Mouse (Mus musculus) stomach, postnatal 0 days (tissue): ENCODE results near the gene Shroom3. TPM values are rescaled to one million over a fixed set of nuclear protein-coding genes. Genes with fewer than 3 reads are reported as not detected.
"Not testable (repeated sequence)": the region's sequence is repeated elsewhere in the genome, so short reads cannot be mapped to it uniquely, and the experiment has no call there.

ENCODE experiments used
- ATAC-seq: fragments of 200-750 bp; cut with Nextera tagmentation; 2 replicates; pipeline ENCODE4 v1.8.0; 2017; ENCODE audit not compliant: low FRiP score, low TSS enrichment
- DNase-seq: peaks from one replicate; pipeline ENCODE4 v3.0.0-alpha.2; 2016; ENCODE audit warnings: low spot score
- H3K27ac ChIP-seq: fragments of 300-500 bp; sonication (generic); replicated peaks from 2 replicates; pipeline ENCODE4 v1.5.1; 2014; ENCODE audit warnings: mild to moderate bottlenecking, control low read depth
- H3K27me3 ChIP-seq: fragments of 300-500 bp; sonication (generic); 2 replicates; pipeline ENCODE4 v1.6.1; 2014; ENCODE audit warnings: low read length; ENCODE audit not compliant: control insufficient read depth, insufficient read depth
- H3K36me3 ChIP-seq: fragments of 300-500 bp; sonication (generic); 2 replicates; pipeline ENCODE4 v1.6.1; 2014; ENCODE audit warnings: low read length, mixed read lengths; ENCODE audit not compliant: control insufficient read depth, insufficient read depth
- H3K4me1 ChIP-seq: fragments of 300-500 bp; sonication (generic); replicated peaks from 2 replicates; pipeline ENCODE4 v1.6.1; 2014; ENCODE audit warnings: antibody characterized with exemption; ENCODE audit not compliant: control insufficient read depth, insufficient read depth
- H3K4me2 ChIP-seq: fragments of 300-500 bp; sonication (generic); replicated peaks from 2 replicates; pipeline ENCODE4 v1.6.1; 2014; ENCODE audit warnings: low read depth, mild to moderate bottlenecking, control low read depth, moderate library complexity
- H3K4me3 ChIP-seq: fragments of 300-500 bp; sonication (generic); 2 replicates; pipeline ENCODE4 v1.5.1; 2014; ENCODE audit warnings: low read depth, low read length, control low read depth
- H3K9ac ChIP-seq: fragments of 300-500 bp; sonication (generic); 2 replicates; pipeline ENCODE4 v1.6.1; 2014; ENCODE audit warnings: mild to moderate bottlenecking, low read length, control low read depth, mixed read lengths
- H3K9me3 ChIP-seq: fragments of 300-500 bp; sonication (generic); 2 replicates; pipeline ENCODE4 v1.6.1; 2016; ENCODE audit warnings: low read length; ENCODE audit not compliant: control insufficient read depth
- CTCF ChIP-seq: IDR thresholded peaks from 2 replicates; pipeline ENCODE4 v1.5.1; 2016; ENCODE audit warnings: antibody characterized with exemption, low read depth, mild to moderate bottlenecking, moderate library complexity
- EP300 ChIP-seq: optimal IDR thresholded peaks from 2 replicates; pipeline ENCODE3; 2016; ENCODE audit warnings: antibody characterized with exemption
- WGBS: fragments of 180-500 bp; shearing (Covaris S2); extraction: QIAGEN DNeasy Blood & Tissue Kit; methylation state at CpG from one replicate; pipeline ENCODE4 v1.1.7; 2014; 5-methylcytosine and 5-hydroxymethylcytosine counted together
- polyA plus RNA-seq: library from polyadenylated mRNA; unstranded; fragments of >200 nt; fragmentation: Nextera tagmentation; extraction: Ambion mirVana; gene quantifications from 2 replicates; pipeline ENCODE4 v1.2.1, GENCODE M21; 2015

The Shroom3 gene
- polyA plus RNA-seq, 1 experiment from 2014 or later = 11.4 TPM

DNA sequence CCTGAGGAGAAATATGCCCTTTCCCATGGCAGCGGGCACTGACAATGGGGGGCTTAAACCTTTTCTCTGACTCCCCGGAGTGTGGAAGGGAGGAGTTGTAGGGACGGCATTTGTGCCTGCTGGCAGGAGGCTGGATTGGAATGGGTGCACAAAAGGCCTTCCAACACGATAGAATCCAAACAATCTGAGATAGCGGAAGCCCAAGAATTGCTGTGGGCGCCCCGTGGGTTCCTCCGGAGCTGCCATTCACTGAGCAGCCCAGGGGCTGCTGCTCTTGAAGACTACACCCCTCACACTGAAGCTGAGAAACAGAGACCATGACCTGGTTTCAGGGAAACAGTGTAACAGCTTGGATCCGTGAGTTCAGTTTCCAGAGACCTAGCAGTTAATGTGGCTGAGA, 235.6 kb downstream of the Shroom3 start:
- DNase-seq = no peak
- Histone ChIP-seq H3K4me1 (peaks cover 3% of the 10 kb centered on the region; the same call in 1 of the 2 replicates), H3K27ac (peak overlapping the region; percentile 35), H3K4me2 (peak overlapping the region; percentile 2; the same call in 1 of the 2 replicates), H3K36me3 (no peaks in the 10 kb centered on the region; the same call in 1 of the 2 replicates), H3K9me3 (no peaks in the 10 kb centered on the region), H3K4me3 (no peak overlapping the region), H3K27me3 (no peaks in the 10 kb centered on the region), H3K9ac (no peak overlapping the region)
- WGBS = 40% methylated on average over 9 of the region's 9 CpGs
- TF ChIP-seq EP300 = no peak
- no peak for TF ChIP-seq CTCF
- ATAC-seq = no peak

DNA sequence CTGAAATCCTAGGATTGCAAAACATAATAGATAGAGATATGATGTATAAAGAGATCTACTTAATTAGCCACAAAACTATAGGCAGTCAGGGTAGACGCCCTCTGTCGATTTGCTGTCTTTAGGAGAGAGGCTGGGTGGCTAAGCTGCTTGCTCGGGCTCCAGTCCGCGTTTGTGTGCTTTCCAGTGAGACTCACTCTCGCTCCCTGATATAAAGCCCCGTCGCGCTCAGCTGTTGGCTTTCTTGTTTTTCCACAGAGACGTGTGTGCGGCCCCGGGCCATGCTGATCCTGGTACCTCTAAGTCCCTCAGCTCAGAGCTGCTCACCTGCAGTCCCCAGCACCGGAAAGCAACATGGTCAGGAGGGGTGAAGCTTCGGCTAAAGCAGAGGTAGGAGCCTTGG, 236.2 kb downstream of the Shroom3 start:
- no peaks in the 10 kb centered on the region; the same call in 1 of the 2 replicates for H3K36me3 ChIP-seq
- no peaks in the 10 kb centered on the region for H3K27me3 ChIP-seq
- 63% methylated on average over 14 of the region's 14 CpGs for WGBS
- no peak overlapping the region for H3K4me3 ChIP-seq
- H3K9me3 ChIP-seq = no peaks in the 10 kb centered on the region
- DNase-seq = peak; percentile 62
- ATAC-seq = peak; percentile 28
- no peak overlapping the region for H3K9ac ChIP-seq
- H3K27ac ChIP-seq = peak overlapping the region; percentile 35
- H3K4me1 ChIP-seq = peaks cover 3% of the 10 kb centered on the region; the same call in 1 of the 2 replicates
- H3K4me2 ChIP-seq = no peak overlapping the region
- no peak for TF ChIP-seq CTCF
- TF ChIP-seq EP300 = no peak

GRCm38 (mm10) chr5:92920984-92921383, 237.7 kb downstream of the Shroom3 start:
- Histone ChIP-seq H3K9me3 (no peaks in the 10 kb centered on the region), H3K4me1 (0 out of 2 replicates have a peak, but pooled peaks cover 2% of the 10 kb centered on the region), H3K4me2 (no peak overlapping the region), H3K27me3 (no peaks in the 10 kb centered on the region), H3K4me3 (no peak overlapping the region), H3K36me3 (no peaks in the 10 kb centered on the region; the same call in 1 of the 2 replicates), H3K27ac (no peak overlapping the region), H3K9ac (no peak overlapping the region)
- WGBS = 82% methylated on average over 8 of the region's 8 CpGs
- TF ChIP-seq EP300 (no peak), CTCF (no peak)
- ATAC-seq (no peak), DNase-seq (no peak)

GRCm38 (mm10) chr5:92921728-92922127, 238.5 kb downstream of the Shroom3 start:
- Histone ChIP-seq H3K4me2 (no peak overlapping the region), H3K4me1 (peaks cover 2% of the 10 kb centered on the region; the same call in 1 of the 2 replicates), H3K36me3 (no peaks in the 10 kb centered on the region; the same call in 1 of the 2 replicates), H3K4me3 (no peak overlapping the region), H3K9me3 (no peaks in the 10 kb centered on the region), H3K27me3 (no peaks in the 10 kb centered on the region), H3K27ac (no peak overlapping the region), H3K9ac (no peak overlapping the region)
- no peak for TF ChIP-seq EP300
- peak; percentile 66 for TF ChIP-seq CTCF
- ATAC-seq = no peak
- no peak for DNase-seq
- WGBS = 85% methylated on average over 8 of the region's 8 CpGs

DNA sequence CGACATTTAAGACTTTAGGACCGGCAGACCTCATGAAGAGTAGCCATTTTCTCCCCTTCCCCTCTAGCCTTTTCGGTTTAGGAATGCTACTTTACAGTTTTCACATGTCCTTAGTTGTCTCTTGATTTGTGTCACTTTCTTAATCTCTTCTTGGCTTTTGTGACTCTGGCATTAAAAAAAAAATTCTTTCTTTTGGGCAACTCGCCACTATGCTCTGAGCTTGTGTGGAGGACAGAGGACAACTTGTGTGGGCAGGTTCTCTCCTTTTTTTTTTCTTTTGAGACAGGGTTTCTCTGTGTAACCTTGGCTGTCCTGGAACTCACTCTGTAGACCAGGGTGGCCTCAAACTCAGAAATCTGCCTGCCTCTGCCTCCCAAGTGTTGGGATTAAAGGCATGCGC, 239.7 kb downstream of the Shroom3 start:
- ATAC-seq, H3K9ac ChIP-seq, H3K4me3 ChIP-seq, DNase-seq, H3K4me1 ChIP-seq, H3K9me3 ChIP-seq, H3K27ac ChIP-seq, H3K27me3 ChIP-seq, H3K36me3 ChIP-seq, H3K4me2 ChIP-seq: not testable (repeated sequence)
- WGBS = 87% methylated on average over 5 of the region's 5 CpGs

GRCm38 (mm10) chr5:92924851-92925477, 241.7 kb downstream of the Shroom3 start:
- Histone ChIP-seq H3K4me1 (peaks cover 2% of the 10 kb centered on the region; the same call in 1 of the 2 replicates), H3K27ac (peak overlapping the region; percentile 63), H3K9me3 (no peaks in the 10 kb centered on the region), H3K36me3 (peaks cover 2% of the 10 kb centered on the region; the same call in 1 of the 2 replicates), H3K4me2 (peak overlapping the region; percentile 42), H3K4me3 (0 out of 2 replicates have a peak overlapping the region, but pooled peaks have one; percentile 17), H3K9ac (peak overlapping the region; percentile 18; the same call in 1 of the 2 replicates), H3K27me3 (no peaks in the 10 kb centered on the region)
- 23% methylated on average over 17 of the region's 17 CpGs for WGBS
- DNase-seq (peak; percentile 94), ATAC-seq (peak; percentile 94)
- no peak for TF ChIP-seq EP300
- no peak for TF ChIP-seq CTCF
